In genomic region chr13:50982990-50983389, GRCm38 (mm10) we compare ENCODE assay signal across 29 mouse cellular contexts.
DNase-seq lines count a peak whose midpoint lies in the region; ATAC-seq and TF ChIP-seq lines count a peak whose summit lies in the region.
"Had no signal": no experiment of that assay in that cellular context is flagged by ENCODE, and none has a peak within 500 bp of the region (broad histone marks: within the 10 kb centered on the region; RNA-seq: fewer than 3 reads in every experiment).

No protein-coding gene starts in this region.

- TF ChIP-seq POLR2A in testis, adult 2 months (IDR thresholded peaks at IDR 0.05; ENCODE audit: control insufficient read depth, low read depth, low read length), result no peak

- WGBS in intestine, embryonic 14.5 days, result 28% methylated on average over 10 of the region's 10 CpGs
- WGBS in intestine, embryonic 16.5 days, result 40% methylated on average over 10 of the region's 10 CpGs
- 38% methylated on average over 10 of the region's 10 CpGs for WGBS in kidney, embryonic 15.5 days

- H3K4me1 ChIP-seq in intestine, embryonic 14.5 days (replicated peaks; ENCODE audit: control insufficient read depth, insufficient read depth, low read length), result peaks cover 4% of the 10 kb centered on the region; the same call in 1 of the 2 replicates
- H3K4me1 ChIP-seq in intestine, embryonic 16.5 days (ENCODE audit: control insufficient read depth, insufficient read depth, low read length), result no peaks in the 10 kb centered on the region
- H3K4me1 ChIP-seq in kidney, embryonic 15.5 days, result no peaks in the 10 kb centered on the region
- no peaks in the 10 kb centered on the region for H3K4me1 ChIP-seq in testis, adult 2 months (ENCODE audit: control insufficient read depth, insufficient read depth, low read length)
- H3K4me1 ChIP-seq: forebrain, embryonic 12.5 days; forebrain, embryonic 15.5 days; heart, embryonic 12.5 days; heart, embryonic 15.5 days; hindbrain, embryonic 10.5 days; hindbrain, embryonic 13.5 days had no signal

- DNase-seq in intestine, embryonic 14.5 days (ENCODE audit: low spot score), result no peak
- DNase-seq in kidney, postnatal 14 days, result no peak
- no peak for DNase-seq in testis, postnatal 14 days (ENCODE audit: low spot score)
- no peak for DNase-seq in cerebellum, adult 18-20 months
- DNase-seq: adrenal gland, postnatal 10 days; adrenal gland, postnatal 36 days; B cell, adult 2 months; cerebellum, adult 2 months; cerebellum, adult 9-11 months; cerebellum, postnatal 36 days; embryo, embryonic 11 days; gastrocnemius, postnatal 25 days; heart, adult 18-20 months; heart, postnatal 10 days; heart, postnatal 36 days had no signal

- H3K36me3 ChIP-seq in intestine, embryonic 14.5 days (ENCODE audit: control insufficient read depth, insufficient read depth, low read length), result no peaks in the 10 kb centered on the region
- H3K36me3 ChIP-seq in intestine, embryonic 16.5 days (ENCODE audit: control insufficient read depth, insufficient read depth, low read length), result no peaks in the 10 kb centered on the region
- no peaks in the 10 kb centered on the region for H3K36me3 ChIP-seq in kidney, embryonic 15.5 days
- H3K36me3 ChIP-seq in testis, adult 2 months (ENCODE audit: control insufficient read depth, insufficient read depth, low read length), result no peaks in the 10 kb centered on the region
- H3K36me3 ChIP-seq: forebrain, embryonic 12.5 days; forebrain, embryonic 15.5 days; G1E; heart, embryonic 12.5 days; heart, embryonic 15.5 days; hindbrain, embryonic 10.5 days; hindbrain, embryonic 13.5 days had no signal

- no peak for TF ChIP-seq CTCF in testis, adult 2 months (IDR thresholded peaks at IDR 0.05; ENCODE audit: control insufficient read depth, insufficient read depth, insufficient replicate concordance, low read depth, low read length)

- H3K9me3 ChIP-seq in intestine, embryonic 14.5 days (ENCODE audit: control insufficient read depth, low read length), result no peaks in the 10 kb centered on the region
- H3K9me3 ChIP-seq in intestine, embryonic 16.5 days (ENCODE audit: control insufficient read depth, low read length), result no peaks in the 10 kb centered on the region
- no peaks in the 10 kb centered on the region for H3K9me3 ChIP-seq in kidney, embryonic 15.5 days (replicated peaks)
- H3K9me3 ChIP-seq: forebrain, embryonic 15.5 days; heart, embryonic 15.5 days; hindbrain, embryonic 13.5 days had no signal

- no peak overlapping the region for H3K4me2 ChIP-seq in intestine, embryonic 14.5 days (ENCODE audit: low read length)
- H3K4me2 ChIP-seq in intestine, embryonic 16.5 days (ENCODE audit: low read depth, low read length), result no peak overlapping the region
- H3K4me2 ChIP-seq in kidney, embryonic 15.5 days, result no peak overlapping the region
- H3K4me2 ChIP-seq: forebrain, embryonic 12.5 days; forebrain, embryonic 15.5 days; heart, embryonic 12.5 days; heart, embryonic 15.5 days; hindbrain, embryonic 13.5 days had no signal

- no peak overlapping the region for H3K9ac ChIP-seq in intestine, embryonic 14.5 days (ENCODE audit: low read length)
- H3K9ac ChIP-seq in intestine, embryonic 16.5 days (ENCODE audit: low read depth, low read length), result no peak overlapping the region
- H3K9ac ChIP-seq in kidney, embryonic 15.5 days, result no peak overlapping the region
- H3K9ac ChIP-seq: forebrain, embryonic 12.5 days; forebrain, embryonic 15.5 days; heart, embryonic 12.5 days; heart, embryonic 15.5 days; hindbrain, embryonic 13.5 days had no signal

- 0 out of 2 replicates have a peak overlapping the region, but pooled peaks have one; percentile 14 for H3K27ac ChIP-seq in intestine, embryonic 14.5 days (ENCODE audit: low read depth)
- H3K27ac ChIP-seq in intestine, embryonic 16.5 days (ENCODE audit: low read length), result no peak overlapping the region
- no peak overlapping the region for H3K27ac ChIP-seq in kidney, embryonic 15.5 days
- peak overlapping the region; percentile 49; the same call in 1 of the 2 replicates for H3K27ac ChIP-seq in testis, adult 2 months (ENCODE audit: control insufficient read depth, insufficient read depth, low read depth, low read length)
- H3K27ac ChIP-seq: forebrain, embryonic 12.5 days; forebrain, embryonic 15.5 days; heart, embryonic 15.5 days; hindbrain, embryonic 10.5 days; hindbrain, embryonic 13.5 days had no signal

- no peak overlapping the region for H3K4me3 ChIP-seq in intestine, embryonic 14.5 days (ENCODE audit: low read depth, low read length)
- H3K4me3 ChIP-seq in intestine, embryonic 16.5 days (ENCODE audit: low read length), result no peak overlapping the region
- no peak overlapping the region for H3K4me3 ChIP-seq in kidney, embryonic 15.5 days (replicated peaks)
- no peak overlapping the region for H3K4me3 ChIP-seq in testis, adult 2 months (ENCODE audit: control insufficient read depth, low read depth, low read length)
- H3K4me3 ChIP-seq: erythroblast, embryonic 14.5 days; forebrain, embryonic 12.5 days; forebrain, embryonic 15.5 days; heart, embryonic 12.5 days; heart, embryonic 15.5 days; hindbrain, embryonic 10.5 days; hindbrain, embryonic 13.5 days had no signal

- H3K27me3 ChIP-seq in intestine, embryonic 14.5 days (replicated peaks; ENCODE audit: control insufficient read depth, insufficient read depth, low read length), result no peaks in the 10 kb centered on the region
- H3K27me3 ChIP-seq in intestine, embryonic 16.5 days (replicated peaks; ENCODE audit: control insufficient read depth, insufficient read depth, low read length), result no peaks in the 10 kb centered on the region
- H3K27me3 ChIP-seq in kidney, embryonic 15.5 days, result no peaks in the 10 kb centered on the region
- no peaks in the 10 kb centered on the region for H3K27me3 ChIP-seq in testis, adult 2 months (ENCODE audit: control insufficient read depth, insufficient read depth, low read length)
- H3K27me3 ChIP-seq: CH12.LX; forebrain, embryonic 12.5 days; forebrain, embryonic 15.5 days; heart, embryonic 12.5 days; heart, embryonic 15.5 days; hindbrain, embryonic 13.5 days; Patski had no signal

- 0 out of 2 replicates have a peak, but pooled peaks have one; percentile 66 for ATAC-seq in intestine, embryonic 14.5 days (replicated peaks; ENCODE audit: low FRiP score, low TSS enrichment, low read depth)
- ATAC-seq in intestine, embryonic 16.5 days, result no peak
- ATAC-seq in kidney, embryonic 15.5 days (replicated peaks; ENCODE audit: low FRiP score), result peak; percentile 60; the same call in 1 of the 2 replicates
- ATAC-seq: forebrain, embryonic 15.5 days; hindbrain, embryonic 16.5 days; Patski had no signal

Comparison
In these comparisons a context has a peak if more than half of its experiments do, and no peak if none do; other contexts are left out.
1. H3K27ac ChIP-seq: peak in intestine, embryonic 14.5 days (single experiment) and testis, adult 2 months (single experiment); none in intestine, embryonic 16.5 days (single experiment) and kidney, embryonic 15.5 days (single experiment).